Mouse (Mus musculus) hindbrain, embryonic 11.5 days (tissue): Measurements from ENCODE around the gene Nrap. TPM values are rescaled to one million over a fixed set of nuclear protein-coding genes. Genes with fewer than 3 reads are reported as not detected.

Source experiments
- ATAC-seq: fragments of 200-750 bp; cut with Nextera tagmentation; 2 replicates; pipeline ENCODE4 v1.8.0; 2017; ENCODE audit warnings: mild to moderate bottlenecking, moderate TSS enrichment, moderate library complexity; ENCODE audit not compliant: low FRiP score
- DNase-seq: peaks from one replicate; pipeline ENCODE4 v3.0.0-alpha.2; 2015; ENCODE audit warnings: low spot score
- H3K27ac ChIP-seq: fragments of 300-500 bp; sonication (generic); 2 replicates; pipeline ENCODE4 v1.5.1; 2014; ENCODE audit warnings: mild to moderate bottlenecking, low read depth, low read length
- H3K27me3 ChIP-seq: fragments of 300-500 bp; sonication (generic); 2 replicates; pipeline ENCODE4 v1.6.1; 2014; ENCODE audit warnings: mild to moderate bottlenecking, low read length, moderate library complexity, mixed read lengths; ENCODE audit not compliant: control insufficient read depth, insufficient read depth
- H3K36me3 ChIP-seq: fragments of 300-500 bp; sonication (generic); 2 replicates; pipeline ENCODE4 v1.6.1; 2014; ENCODE audit warnings: mild to moderate bottlenecking, low read length, moderate library complexity, mixed read lengths; ENCODE audit not compliant: control insufficient read depth, insufficient read depth
- H3K4me1 ChIP-seq: fragments of 300-500 bp; sonication (generic); replicated peaks from 2 replicates; pipeline ENCODE4 v1.6.1; 2014; ENCODE audit warnings: low read length, mixed read lengths; ENCODE audit not compliant: control insufficient read depth, insufficient read depth
- H3K4me2 ChIP-seq: fragments of 300-500 bp; sonication (generic); replicated peaks from 2 replicates; pipeline ENCODE4 v1.6.1; 2014; ENCODE audit warnings: mild to moderate bottlenecking, low read depth, low read length
- H3K4me3 ChIP-seq: fragments of 300-500 bp; sonication (generic); 2 replicates; pipeline ENCODE4 v1.5.1; 2014; ENCODE audit warnings: low read depth, low read length
- H3K9ac ChIP-seq: fragments of 300-500 bp; sonication (generic); 2 replicates; pipeline ENCODE4 v1.6.1; 2014; ENCODE audit warnings: low read depth, low read length
- H3K9me3 ChIP-seq: fragments of 300-500 bp; sonication (generic); 2 replicates; pipeline ENCODE4 v1.6.1; 2016; ENCODE audit warnings: low read length; ENCODE audit not compliant: control insufficient read depth
- WGBS: fragments of 180-500 bp; shearing (Covaris S2); extraction: QIAGEN DNeasy Blood & Tissue Kit; methylation state at CpG from one replicate; pipeline ENCODE4 v1.1.7; 2014; 5-methylcytosine and 5-hydroxymethylcytosine counted together
- polyA plus RNA-seq: library from polyadenylated mRNA; unstranded; fragments of >200 nt; fragmentation: Nextera tagmentation; extraction: Ambion mirVana; gene quantifications from 2 replicates; pipeline ENCODE4 v1.2.1, GENCODE M21; 2014

Gene Nrap
- polyA plus RNA-seq, 1 experiment from 2014 or later = 0.22 TPM

- no peak for ATAC-seq
- no peaks in the 10 kb centered on the region; the same call in 1 of the 2 replicates for H3K4me1 ChIP-seq
- no peaks in the 10 kb centered on the region for H3K9me3 ChIP-seq
- 79% methylated on average over 6 of the region's 6 CpGs for WGBS
- no peak overlapping the region for H3K27ac ChIP-seq
- no peak overlapping the region for H3K4me3 ChIP-seq
- H3K9ac ChIP-seq = no peak overlapping the region
- H3K36me3 ChIP-seq = no peaks in the 10 kb centered on the region
- H3K4me2 ChIP-seq = no peak overlapping the region
- DNase-seq = no peak
- peaks cover 11% of the 10 kb centered on the region; the same call in 1 of the 2 replicates for H3K27me3 ChIP-seq
These were observed 1.6 kb upstream of the Nrap start for GRCm38 (mm10) chr19:56391307-56392046.

DNA sequence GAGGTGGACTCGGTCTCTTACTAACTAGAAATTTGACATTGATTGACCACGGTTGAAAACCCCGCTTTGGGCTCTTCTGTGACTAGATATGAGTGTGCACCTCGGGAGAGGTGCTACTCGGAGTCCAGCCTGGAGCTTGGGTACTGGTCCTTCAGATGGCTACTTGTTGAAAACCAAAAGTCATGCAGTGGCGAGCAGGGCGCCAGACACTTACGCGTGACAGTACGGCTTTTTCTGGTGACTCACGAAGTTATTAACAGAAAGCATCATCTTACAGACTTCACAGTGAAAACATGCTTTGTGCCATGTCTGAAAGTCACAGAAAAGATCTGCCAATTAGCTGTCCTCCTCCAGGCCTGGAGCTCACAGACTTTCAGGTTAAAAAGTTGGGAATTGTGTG is 661 bp downstream of the Nrap start:
- no peak overlapping the region for H3K9ac ChIP-seq

DNA sequence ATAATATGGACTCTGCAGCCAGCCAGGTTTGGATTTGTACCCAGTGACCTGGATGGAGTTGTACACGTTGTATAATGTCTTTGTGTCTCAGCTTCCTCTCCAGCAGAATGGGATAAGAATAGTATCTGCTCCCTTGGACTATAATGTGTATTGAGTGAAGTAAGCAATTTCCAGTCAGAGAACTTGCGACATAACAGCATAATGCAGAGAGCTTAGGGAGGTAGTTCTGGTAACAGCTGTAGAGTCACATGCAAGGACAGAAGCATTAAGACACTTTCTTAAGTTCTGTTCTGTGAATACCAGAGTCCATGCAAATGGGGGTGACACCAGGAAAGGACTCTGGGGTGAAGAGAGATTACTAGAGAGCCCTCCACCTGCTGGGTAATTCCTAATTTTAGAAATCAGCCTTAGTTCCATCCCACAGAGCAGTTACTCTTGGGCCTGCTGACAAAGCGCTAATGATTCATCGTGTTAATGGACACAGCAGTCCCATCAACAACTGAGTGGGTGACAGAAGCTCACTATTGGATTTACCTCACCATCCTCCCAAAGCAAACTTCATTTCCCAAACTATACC is 2.0 kb downstream of the Nrap start:
- H3K27me3 ChIP-seq = no peaks in the 10 kb centered on the region
- H3K9me3 ChIP-seq = no peaks in the 10 kb centered on the region
- no peaks in the 10 kb centered on the region for H3K4me1 ChIP-seq
- DNase-seq (no peak), ATAC-seq (no peak)
- H3K4me3 ChIP-seq = no peak overlapping the region
- no peaks in the 10 kb centered on the region for H3K36me3 ChIP-seq
- H3K9ac ChIP-seq = no peak overlapping the region
- no peak overlapping the region for H3K27ac ChIP-seq
- H3K4me2 ChIP-seq = no peak overlapping the region
- 86% methylated on average over 4 of the region's 4 CpGs for WGBS

More for the DNA sequence above, 661 bp downstream of the Nrap start:
- Histone ChIP-seq H3K27me3 (no peaks in the 10 kb centered on the region), H3K4me2 (no peak overlapping the region), H3K9me3 (no peaks in the 10 kb centered on the region), H3K4me1 (no peaks in the 10 kb centered on the region), H3K36me3 (no peaks in the 10 kb centered on the region), H3K4me3 (no peak overlapping the region), H3K27ac (no peak overlapping the region)
- DNase-seq = no peak
- 90% methylated on average over 11 of the region's 11 CpGs for WGBS
- ATAC-seq = no peak

DNA sequence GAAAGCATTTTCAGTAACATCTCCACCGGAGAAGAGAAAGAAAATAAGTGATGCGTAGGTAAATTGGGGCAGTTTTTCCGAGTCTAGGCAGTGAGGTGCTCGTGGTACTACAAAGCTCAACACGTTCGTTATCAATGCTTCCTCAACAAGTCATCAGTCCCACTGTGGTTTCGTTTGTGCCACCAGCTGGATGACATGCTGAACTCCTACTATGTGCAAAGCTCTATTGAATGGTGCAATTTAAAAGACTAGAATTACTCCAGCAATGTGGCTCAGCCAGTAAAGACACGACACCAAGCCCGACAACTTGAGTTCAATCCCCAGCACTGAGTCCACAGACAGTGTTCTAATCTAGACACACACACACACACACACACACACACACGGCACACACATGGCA is 3.7 kb downstream of the Nrap start:
- ATAC-seq (no peak), DNase-seq (no peak)
- no peak overlapping the region for H3K4me3 ChIP-seq
- 92% methylated on average over 10 of the region's 10 CpGs for WGBS
- no peaks in the 10 kb centered on the region for H3K27me3 ChIP-seq
- H3K4me2 ChIP-seq = no peak overlapping the region
- H3K36me3 ChIP-seq = no peaks in the 10 kb centered on the region
- no peaks in the 10 kb centered on the region for H3K9me3 ChIP-seq
- H3K4me1 ChIP-seq = no peaks in the 10 kb centered on the region
- no peak overlapping the region for H3K27ac ChIP-seq
- no peak overlapping the region for H3K9ac ChIP-seq

- no peak for DNase-seq
- H3K9ac ChIP-seq = no peak overlapping the region
- H3K4me1 ChIP-seq = no peaks in the 10 kb centered on the region
- no peaks in the 10 kb centered on the region for H3K27me3 ChIP-seq
- H3K9me3 ChIP-seq = no peaks in the 10 kb centered on the region
- ATAC-seq = no peak
- 88% methylated on average over 5 of the region's 5 CpGs for WGBS
- H3K4me3 ChIP-seq = no peak overlapping the region
- H3K4me2 ChIP-seq = no peak overlapping the region
- no peak overlapping the region for H3K27ac ChIP-seq
- H3K36me3 ChIP-seq = no peaks in the 10 kb centered on the region
These were observed 4.3 kb downstream of the Nrap start for GRCm38 (mm10) chr19:56385546-56385945.

GRCm38 (mm10) chr19:56381407-56381806 is 8.4 kb downstream of the Nrap start:
- Histone ChIP-seq H3K4me3 (no peak overlapping the region), H3K9ac (no peak overlapping the region), H3K4me1 (no peaks in the 10 kb centered on the region), H3K27ac (no peak overlapping the region), H3K9me3 (no peaks in the 10 kb centered on the region), H3K36me3 (no peaks in the 10 kb centered on the region), H3K4me2 (no peak overlapping the region), H3K27me3 (no peaks in the 10 kb centered on the region)
- DNase-seq (no peak), ATAC-seq (no peak)
- WGBS = 94% methylated on average over 10 of the region's 10 CpGs

GRCm38 (mm10) chr19:56380341-56380740 is 9.5 kb downstream of the Nrap start:
- Histone ChIP-seq H3K9me3 (no peaks in the 10 kb centered on the region), H3K4me3 (no peak overlapping the region), H3K36me3 (no peaks in the 10 kb centered on the region), H3K4me2 (no peak overlapping the region), H3K9ac (no peak overlapping the region), H3K4me1 (no peaks in the 10 kb centered on the region), H3K27ac (no peak overlapping the region), H3K27me3 (no peaks in the 10 kb centered on the region)
- DNase-seq (no peak), ATAC-seq (no peak)
- 81% methylated on average over 7 of the region's 7 CpGs for WGBS

- Histone ChIP-seq H3K9me3 (no peaks in the 10 kb centered on the region), H3K4me2 (no peak overlapping the region), H3K36me3 (no peaks in the 10 kb centered on the region), H3K27me3 (no peaks in the 10 kb centered on the region), H3K27ac (no peak overlapping the region), H3K9ac (no peak overlapping the region), H3K4me1 (no peaks in the 10 kb centered on the region), H3K4me3 (no peak overlapping the region)
- no peak for DNase-seq
- 87% methylated on average over 13 of the region's 13 CpGs for WGBS
- no peak for ATAC-seq
These were observed 11.2 kb downstream of the Nrap start for GRCm38 (mm10) chr19:56378554-56379172.

GRCm38 (mm10) chr19:56378007-56378406 is 11.8 kb downstream of the Nrap start:
- Histone ChIP-seq H3K9ac (no peak overlapping the region), H3K27ac (no peak overlapping the region), H3K9me3 (no peaks in the 10 kb centered on the region), H3K27me3 (no peaks in the 10 kb centered on the region), H3K36me3 (no peaks in the 10 kb centered on the region), H3K4me2 (no peak overlapping the region), H3K4me3 (no peak overlapping the region), H3K4me1 (no peaks in the 10 kb centered on the region)
- no peak for ATAC-seq
- no peak for DNase-seq
- WGBS = 79% methylated on average over 5 of the region's 5 CpGs
